Mouse (Mus musculus) telencephalon, adult 2 months (tissue): ENCODE measurements around the gene Dnah11.

Experiments
- DNase-seq: peaks from one replicate; pipeline ENCODE4 v3.0.0-alpha.2; 2011; ENCODE audit warnings: low read depth, low spot score

The Dnah11 gene

DNA sequence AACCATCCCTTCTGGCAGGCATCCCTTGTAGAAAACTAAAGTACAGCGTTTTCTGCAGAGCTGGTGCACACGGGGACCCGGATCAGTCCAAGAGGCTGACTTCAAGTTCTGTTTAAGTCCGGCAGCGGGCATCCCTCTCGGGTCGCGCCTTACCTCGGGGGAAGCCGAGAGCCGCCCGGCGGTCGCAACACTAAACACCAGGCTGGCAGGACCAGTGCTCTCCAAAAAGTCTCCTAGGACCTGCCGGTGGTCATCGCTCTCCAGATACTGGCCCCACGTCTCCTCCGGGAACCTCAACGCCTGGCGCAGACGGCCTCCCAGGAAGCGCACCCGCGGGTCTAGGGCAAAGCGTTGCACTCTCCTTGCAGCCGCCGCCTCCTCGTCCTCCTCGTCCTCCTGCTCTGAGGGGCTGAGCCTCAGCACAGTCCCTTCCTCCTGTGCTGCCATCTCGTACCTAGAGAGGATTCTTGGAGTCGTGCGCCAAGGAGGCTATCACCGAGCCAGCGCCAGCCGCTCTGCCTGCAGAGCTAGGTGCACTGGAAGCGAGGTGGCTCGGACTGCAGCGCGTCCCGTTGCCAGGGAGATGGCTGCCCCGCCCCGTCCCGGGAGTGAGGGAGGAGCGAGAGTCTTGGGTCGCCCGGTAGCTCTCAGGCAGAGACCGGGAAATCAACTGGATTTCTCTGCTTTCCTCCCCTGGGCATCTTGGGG, at the start of gene Dnah11:
TSS of gene Dnah11 (minus strand) at position 658 of the 708 bp plus-strand sequence.
- DNase-seq: no peak

GRCm38 (mm10) chr12:118221182-118221581, 22.3 kb upstream of the Dnah11 start:
- DNase-seq: no peak

- no peak for DNase-seq
Measured at GRCm38 (mm10) chr12:118220062-118220461, 21.2 kb upstream of the Dnah11 start.

DNA sequence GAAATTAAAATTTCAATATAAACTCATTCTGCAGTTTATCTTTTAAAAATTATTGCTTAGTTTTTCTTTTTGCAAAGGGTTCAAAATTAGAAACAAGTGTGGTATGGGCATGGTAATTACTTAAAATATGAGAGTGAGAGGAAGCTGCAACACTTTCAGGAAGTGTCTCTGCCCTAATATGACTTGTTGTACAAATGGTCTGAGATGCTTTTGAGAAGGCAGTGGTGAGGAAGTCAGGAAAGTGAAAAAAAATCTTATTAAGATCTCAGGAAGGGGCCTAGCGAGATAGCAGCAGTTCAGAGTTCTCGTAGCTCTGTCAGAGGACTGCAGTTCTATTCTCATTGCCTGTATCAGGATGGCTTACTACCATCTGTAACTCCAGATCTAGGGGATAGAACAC, 13.3 kb upstream of the Dnah11 start:
- DNase-seq: no peak

DNA sequence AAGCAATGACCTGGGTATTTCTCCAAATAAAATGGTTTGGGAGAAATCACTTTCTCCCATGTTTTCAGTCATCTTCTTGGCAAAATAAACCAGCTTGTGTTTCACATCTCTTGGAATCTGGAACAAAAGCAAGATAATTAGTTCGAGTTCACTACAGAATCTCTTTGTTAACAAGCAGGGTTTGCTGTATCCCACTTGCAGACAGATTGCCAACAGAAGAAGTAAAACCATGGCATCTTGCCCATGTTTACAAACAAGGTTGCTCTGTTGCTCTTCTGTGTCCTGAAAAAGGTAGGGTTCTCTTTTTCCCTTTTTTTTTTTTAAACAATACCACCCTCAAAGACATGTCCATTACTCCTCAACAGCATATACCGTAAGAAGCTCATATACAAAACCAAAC, 2.3 kb downstream of the Dnah11 start:
- no peak for DNase-seq

- no peak for DNase-seq
Measured at GRCm38 (mm10) chr12:118189535-118189934, 9.3 kb downstream of the Dnah11 start.

- DNase-seq: no peak
Measured at GRCm38 (mm10) chr12:118187663-118188062, 11.2 kb downstream of the Dnah11 start.

DNA sequence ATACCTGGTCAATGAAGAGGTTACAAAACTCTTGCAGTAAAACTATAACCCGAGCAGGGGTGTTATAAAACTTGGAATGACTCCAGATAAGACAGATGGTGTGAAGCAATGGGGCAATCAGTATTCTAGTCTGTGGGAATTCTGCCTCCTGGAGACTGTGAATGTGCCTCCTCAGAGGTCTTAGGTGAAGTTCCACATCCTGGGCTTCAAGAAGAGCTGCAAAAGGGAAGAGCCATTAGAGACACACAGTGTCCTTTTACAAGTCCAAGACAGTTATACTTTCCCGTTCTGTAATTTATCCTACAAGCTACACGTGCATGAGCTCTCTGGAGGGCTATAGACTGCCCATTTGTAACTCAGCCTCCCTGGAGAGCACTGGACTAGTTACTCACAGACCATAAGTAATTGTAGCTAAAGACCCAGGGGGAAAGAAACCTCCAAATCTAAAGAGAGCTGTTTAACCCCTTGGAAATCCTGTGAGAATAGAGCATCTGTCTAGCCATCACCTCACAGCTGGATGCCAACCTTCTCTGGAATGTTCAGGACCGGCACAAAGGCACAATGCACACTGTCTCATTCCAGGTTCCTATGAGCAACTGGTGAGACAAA, 11.9 kb downstream of the Dnah11 start:
- no peak for DNase-seq

DNA sequence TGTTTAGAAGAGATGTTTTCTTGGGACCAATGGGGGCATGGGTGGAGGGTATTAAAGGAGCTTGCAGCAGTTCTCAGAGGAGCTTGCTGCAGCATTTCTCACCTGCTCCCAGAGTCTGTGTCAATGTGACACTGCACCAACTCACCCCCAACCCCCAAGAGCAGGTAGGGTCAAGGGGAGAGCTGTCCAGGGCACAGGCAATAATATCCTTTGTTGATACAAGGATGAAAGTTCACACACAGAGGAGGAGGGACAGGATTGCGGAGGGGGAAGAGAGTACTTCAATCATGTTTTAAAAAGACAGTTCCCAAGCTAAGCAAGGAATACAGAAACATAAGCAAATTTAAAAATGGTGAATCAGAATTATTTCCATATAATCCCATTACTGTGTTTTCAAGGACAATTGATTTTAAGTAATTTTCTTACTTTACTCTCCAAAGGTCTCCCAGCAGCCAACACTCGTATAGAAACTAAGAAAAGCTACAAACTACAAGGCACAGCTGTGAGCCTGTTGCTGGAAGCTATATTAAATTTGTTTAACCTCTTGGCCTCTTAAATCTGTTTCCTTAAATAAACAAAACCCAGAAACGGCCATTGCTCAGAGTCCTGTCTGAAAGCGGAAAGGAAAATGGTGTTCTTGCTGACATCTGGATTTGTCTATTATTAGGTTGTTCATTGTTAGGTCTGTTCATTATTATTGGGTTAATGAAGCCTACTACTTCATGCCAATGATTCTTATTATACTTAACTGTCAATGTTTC, 12.5 kb downstream of the Dnah11 start:
- DNase-seq: no peak

DNA sequence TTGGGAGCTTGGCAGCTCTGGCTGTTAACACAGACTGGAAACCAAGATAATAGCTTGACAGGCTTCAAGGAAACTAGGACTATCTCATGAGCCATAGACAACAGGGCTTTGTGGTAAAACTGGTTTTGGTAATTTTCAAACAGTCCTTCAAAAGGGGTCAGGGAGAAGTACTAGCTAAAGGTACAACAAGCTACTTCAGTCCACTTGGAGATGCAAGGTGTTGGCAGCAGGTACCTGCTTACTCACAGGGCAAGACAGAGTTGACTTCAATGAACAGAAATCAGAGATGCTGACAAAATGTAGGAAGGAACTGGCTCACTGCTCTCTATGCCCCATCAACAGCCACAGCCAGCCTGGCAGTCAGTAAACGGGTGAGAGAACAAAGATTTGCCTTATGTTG, 14.1 kb downstream of the Dnah11 start:
- DNase-seq: no peak

DNA sequence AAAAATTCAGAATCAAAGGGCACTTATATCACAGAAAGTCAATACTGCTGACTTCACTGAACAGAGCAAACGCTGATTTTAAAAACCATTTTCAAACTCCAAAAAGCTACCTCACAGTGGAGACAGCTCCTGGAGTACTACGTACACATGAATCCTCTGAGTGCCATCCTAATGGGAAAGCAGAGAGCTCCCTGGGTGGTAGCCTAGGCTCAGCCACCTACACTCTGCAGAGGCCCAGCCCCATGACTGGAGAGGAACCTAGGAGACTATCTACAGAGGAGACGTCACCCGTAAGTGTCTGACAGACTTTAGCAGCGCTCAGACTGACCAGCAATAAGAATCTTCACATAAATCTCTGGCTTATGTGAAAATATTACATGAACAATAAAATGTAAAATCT, 21.1 kb downstream of the Dnah11 start:
- no peak for DNase-seq

GRCm38 (mm10) chr12:118164785-118165184, 34.1 kb downstream of the Dnah11 start:
- DNase-seq: no peak

GRCm38 (mm10) chr12:118156986-118157385, 41.9 kb downstream of the Dnah11 start:
- no peak for DNase-seq

DNA sequence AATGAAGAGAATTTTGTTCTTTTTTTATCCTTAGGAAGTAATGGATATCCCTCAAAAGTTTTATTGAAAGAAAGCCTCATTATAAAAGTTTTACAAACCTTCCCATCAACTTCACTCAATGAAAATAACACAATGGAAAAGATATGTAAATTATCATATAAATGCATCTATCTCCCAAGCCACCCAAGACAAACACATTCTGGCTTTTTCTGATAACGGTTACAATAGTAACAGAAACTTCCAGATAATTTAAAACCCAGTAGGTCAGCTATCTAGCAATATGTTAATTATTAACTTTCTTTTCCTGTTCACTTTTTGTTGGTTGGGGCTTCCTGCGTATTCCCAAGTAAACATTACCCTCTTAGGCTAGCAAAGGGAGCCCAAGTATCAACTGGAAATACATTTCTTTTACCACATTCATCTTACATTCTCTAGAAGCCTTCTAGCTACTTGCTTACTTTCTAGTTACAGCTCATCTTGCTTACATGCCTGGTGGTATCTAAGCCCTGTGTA, 51.3 kb downstream of the Dnah11 start:
- DNase-seq: no peak

GRCm38 (mm10) chr12:118128116-118128515, 70.7 kb downstream of the Dnah11 start:
- no peak for DNase-seq

DNA sequence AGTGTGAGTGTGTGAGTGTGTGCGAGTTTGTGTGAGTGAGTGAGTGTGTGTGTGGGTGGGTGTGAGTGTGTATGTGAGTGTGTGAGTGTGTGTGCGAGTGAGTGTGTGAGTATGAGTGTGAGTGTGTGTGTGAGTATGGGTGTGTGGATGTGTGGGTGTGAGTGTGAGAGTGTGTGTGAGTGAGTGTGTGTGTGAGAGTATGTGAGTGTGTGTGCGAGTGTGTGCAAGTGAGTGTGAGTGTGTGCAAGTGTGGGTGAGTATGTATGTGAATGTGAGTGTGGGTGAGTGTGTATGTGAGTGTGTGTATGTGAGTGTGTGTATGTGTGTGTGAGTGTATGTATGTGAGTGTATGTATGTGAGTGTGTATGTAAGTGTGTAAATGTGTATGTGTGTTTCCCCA, 79.2 kb downstream of the Dnah11 start:
- DNase-seq: no peak

DNA sequence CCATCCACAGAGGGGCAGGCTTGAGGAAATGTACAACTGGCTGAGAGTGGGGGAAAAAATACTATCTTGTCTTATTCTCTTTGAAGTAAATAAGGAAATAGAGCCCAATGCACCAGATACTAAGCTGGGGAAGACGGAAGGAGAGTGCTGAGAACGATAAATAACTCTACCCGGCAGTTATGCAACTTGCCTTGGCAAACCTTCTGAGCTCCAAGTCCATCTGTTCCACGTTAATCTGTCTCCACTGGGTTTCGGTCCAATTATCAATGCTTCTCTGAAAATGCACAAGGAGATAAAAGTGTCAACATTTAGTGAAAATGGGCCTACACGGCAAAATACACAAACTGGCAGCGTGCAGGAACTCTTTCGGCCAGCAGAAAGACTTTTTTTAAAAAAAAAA, 86.2 kb downstream of the Dnah11 start:
- DNase-seq: peak; percentile 49

DNA sequence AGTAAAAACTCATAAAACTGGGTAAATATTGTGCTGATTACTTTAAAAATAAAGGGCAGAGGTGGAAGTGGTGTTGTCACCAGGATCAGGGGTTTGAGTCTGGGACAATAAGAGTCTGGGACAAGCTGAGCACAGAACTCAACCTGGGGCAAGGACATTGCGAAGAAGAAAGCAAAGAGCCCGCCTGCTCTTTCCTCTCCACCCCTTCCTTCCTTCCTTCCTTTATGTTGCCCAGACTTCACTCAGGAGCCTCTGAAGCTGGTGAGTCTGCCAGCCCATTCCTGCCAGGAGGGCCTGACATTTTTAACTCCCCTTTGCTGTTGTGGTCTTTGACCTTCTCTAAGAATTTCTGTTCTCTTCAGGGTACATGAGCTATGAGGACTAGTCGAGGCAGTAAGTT, 86.9 kb downstream of the Dnah11 start:
- no peak for DNase-seq

- no peak for DNase-seq
Measured at GRCm38 (mm10) chr12:118107719-118108118, 91.1 kb downstream of the Dnah11 start.

- peak; percentile 15 for DNase-seq
Measured at GRCm38 (mm10) chr12:118104520-118104919, 94.3 kb downstream of the Dnah11 start.

DNA sequence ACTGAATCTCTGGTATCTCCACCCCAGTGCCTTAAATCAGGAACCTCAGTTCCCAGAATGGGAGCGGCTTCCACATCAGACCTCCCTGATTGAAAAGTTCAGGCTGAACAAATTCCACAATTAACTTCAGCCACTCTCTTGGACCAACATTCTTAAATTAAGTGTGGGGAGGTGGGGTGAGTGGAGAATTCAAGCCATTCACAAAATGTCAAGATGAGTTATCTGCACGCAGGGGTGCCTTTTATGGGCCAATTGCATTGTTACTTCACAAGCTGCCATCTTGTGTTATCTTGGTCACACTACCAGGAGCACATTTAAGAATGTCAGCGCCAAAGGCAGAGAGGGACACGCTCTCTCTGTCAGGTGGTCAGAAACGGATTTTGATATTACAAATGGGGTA, 99.1 kb downstream of the Dnah11 start:
- DNase-seq: no peak

GRCm38 (mm10) chr12:118098257-118098656, 100.6 kb downstream of the Dnah11 start:
- no peak for DNase-seq

DNA sequence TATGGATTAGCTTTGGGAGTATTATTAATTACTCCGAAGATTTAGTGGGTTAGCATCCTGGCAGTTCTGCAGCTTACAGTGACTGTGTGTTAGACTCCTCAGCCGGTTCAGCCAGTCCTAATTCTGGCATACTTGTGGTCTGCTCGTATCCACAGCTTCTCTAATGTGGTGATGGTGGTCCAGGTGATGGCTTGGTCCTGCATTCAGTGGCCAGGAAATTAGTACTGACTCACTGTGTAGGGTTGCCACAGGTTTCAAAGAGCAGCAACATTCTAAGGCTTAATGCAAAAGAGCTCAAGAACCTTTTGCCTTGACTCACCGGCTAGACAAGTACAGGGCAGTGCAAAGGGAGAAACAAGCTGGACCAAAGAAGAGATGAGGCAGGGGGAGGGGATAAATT, 103.9 kb downstream of the Dnah11 start:
- no peak for DNase-seq
